Mouse (Mus musculus): ENCODE measurements around the gene Fam178b.

Gene Fam178b

GRCm38 (mm10) chr1:36582211-36582610 is 100.8 kb downstream of the Fam178b start:
- DNase-seq = no peak

DNA sequence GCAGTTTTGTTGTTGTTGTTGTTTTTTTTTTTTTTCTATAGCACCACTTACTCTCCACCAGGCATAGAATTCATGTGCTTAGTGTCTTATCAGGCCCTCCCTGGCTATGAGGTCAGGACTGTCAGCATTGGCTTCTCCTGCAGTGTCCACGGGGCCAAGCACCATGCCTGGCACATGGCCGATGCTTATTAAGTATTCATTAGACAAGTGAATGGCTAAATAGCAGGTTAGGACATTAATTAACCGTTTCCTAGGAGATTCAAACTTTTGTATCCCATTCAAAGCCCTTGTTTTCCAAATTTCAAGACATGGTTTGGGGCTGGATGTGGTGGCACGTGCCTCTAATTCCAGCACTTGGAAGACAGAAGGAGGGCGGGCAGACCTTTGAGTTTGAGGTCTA is 101.7 kb downstream of the Fam178b start:
- DNase-seq = no peak

- DNase-seq = peak; percentile 50
These were observed 102.4 kb downstream of the Fam178b start for GRCm38 (mm10) chr1:36580384-36581207.

GRCm38 (mm10) chr1:36579974-36580383 is 103.0 kb downstream of the Fam178b start:
- no peak for DNase-seq

DNA sequence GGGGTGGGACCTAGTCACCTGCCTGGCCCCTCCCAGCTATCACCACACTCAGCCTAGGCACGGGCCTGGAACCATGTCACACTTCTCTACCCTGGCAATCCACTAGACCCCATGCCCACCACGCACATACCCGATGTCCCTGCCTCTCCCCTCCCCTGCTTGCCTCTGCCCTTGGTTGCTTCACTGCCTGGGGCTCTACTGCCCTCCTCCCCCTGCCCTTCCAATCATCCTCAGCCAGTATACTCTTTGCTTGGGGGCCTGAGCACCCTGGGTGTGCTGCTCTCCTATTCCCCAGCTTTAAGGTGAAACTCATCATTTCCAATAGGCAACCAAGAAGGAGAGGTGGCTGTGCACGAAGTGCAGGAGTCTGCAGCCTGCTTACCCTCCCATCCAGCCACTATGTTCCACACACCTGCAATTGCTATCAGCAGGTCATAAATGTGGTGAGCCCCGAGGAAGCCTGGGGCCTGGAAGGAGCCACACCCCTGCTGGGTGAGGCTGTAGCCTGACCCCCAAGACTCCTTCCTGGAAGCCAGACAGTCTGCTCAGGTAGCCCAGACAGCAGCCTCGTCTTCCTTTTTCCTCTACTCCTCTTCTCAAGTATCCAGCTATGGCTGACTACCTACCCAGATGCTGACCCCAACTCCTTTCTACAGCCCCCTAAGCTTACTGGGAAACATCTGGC is 105.8 kb downstream of the Fam178b start:
- DNase-seq = no peak

DNA sequence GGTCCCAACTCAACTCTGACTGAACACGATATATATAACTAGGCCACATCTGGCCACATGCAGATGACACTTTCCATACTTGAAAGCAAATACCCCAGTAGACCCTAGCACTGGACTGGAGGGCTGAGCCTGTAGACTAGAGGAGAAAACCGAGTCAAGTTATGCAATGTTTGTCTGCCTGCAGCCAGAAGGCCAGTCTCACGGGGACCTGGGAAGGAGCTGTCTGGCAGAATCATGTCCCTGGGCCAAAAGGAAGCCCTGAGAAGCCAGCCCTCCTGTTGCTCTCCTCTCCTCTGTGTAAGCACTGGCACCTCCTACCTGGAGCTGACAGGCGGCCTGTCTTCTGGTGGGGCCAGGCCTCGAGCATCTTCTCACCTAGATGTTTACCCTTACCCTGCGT is 107.6 kb downstream of the Fam178b start:
- no peak for DNase-seq

GRCm38 (mm10) chr1:36574196-36574955 is 108.6 kb downstream of the Fam178b start:
- DNase-seq = no peak

DNA sequence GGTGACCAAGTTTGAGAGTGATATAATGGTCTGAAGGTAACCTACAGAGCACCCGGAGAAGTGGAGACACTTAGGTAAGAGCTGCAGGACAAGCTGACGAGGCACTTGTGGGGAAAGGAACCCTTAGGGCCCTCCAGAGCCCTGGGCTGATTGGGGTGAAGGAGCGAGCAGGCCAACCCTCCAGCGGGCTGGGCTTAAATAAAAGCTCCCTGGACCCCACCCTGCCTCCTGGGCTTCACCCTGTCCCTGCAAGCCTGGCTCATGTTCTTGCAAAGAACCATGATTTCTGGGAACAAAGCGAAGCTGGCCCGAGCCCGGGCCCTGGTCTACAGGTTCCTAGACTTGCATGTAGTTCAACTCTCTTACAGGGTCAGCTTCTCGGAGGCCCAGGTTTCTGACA is 109.5 kb downstream of the Fam178b start:
- DNase-seq = no peak

DNA sequence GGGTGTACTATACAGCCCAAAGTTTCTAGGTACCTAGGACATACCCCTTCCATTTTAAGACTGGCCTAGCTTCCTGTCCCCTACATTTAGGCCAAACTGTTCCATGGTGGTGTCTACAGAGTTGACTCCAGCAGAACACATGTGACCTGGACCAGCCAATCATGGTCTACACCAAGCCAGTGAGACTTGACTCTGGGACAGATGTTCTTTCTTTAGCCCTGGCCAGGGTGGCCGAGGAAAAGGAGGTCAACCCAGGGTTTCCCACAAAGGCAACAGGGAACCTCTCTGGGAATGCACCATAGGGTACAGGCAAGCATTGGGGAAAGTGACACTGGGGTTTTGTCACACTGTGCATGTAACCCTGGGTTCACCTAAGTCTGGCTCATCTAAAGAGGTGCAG is 110.3 kb downstream of the Fam178b start:
- no peak for DNase-seq

GRCm38 (mm10) chr1:36572140-36572700 is 110.8 kb downstream of the Fam178b start:
- no peak for DNase-seq

GRCm38 (mm10) chr1:36571627-36572026 is 111.4 kb downstream of the Fam178b start:
- no peak for DNase-seq

- no peak for DNase-seq
These were observed 112.7 kb downstream of the Fam178b start for GRCm38 (mm10) chr1:36570320-36570719.

- DNase-seq = no peak
These were observed 113.2 kb downstream of the Fam178b start for GRCm38 (mm10) chr1:36569694-36570276.

DNA sequence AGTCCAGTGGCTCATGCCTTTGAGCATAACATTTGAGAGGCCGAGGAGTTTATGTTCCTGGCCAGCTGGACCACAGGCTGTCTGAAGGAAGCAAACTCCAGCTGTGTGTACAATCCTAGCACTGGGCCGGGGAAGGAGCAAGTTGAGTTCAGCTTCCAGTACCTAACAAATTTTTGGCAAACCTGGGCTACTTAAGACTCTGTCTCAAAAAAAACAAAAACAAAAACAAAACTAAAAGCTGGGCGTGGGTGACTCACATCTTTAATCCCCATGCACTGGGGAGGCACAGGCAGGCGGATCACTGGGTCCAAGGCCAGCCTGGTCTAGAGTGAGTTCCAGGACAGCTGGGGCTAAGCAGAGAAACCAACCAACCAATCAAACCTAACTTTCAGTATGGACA is 114.2 kb downstream of the Fam178b start:
- no peak for DNase-seq

GRCm38 (mm10) chr1:36567818-36568603 is 115.0 kb downstream of the Fam178b start:
- no peak for DNase-seq

DNA sequence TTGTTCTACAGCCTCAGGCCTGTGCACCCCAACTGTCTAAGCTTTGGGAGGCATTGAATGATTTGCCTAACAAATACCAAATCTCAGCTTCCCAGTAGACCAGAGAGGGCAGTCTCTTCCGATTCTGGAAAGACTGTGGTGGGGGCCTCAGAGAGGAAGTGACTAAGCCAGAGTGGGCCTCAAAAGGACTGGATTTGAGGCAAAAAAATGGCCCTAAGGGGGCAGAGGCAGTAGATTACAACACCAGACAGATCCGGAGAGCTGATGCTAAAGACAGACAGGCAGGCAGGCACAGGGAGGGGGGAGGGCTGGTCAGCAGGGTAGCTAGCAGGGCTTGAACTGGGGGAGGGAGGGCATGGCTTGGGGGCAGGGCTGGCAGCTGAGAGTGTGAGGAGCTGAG is 116.6 kb downstream of the Fam178b start:
- DNase-seq = no peak

DNA sequence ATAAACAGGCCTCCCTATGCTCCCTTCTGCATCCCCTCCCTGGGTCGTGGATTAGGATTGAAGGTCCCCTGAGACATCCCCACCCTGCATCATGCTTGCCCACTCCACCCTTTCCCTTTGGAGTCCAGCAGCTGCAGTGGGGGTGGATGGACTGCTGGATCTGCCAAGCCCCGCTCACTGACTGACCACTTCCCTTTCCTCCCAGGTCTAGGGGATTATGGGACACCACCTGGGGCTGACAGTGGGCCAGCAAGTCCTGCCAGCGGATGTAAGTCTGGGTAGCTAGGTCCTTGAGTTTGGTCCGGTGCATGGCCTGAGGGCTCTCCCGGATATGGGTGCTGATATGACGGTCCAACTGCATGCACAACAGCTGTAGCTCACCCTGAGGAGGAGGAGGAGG is 118.9 kb downstream of the Fam178b start:
- DNase-seq = no peak

DNA sequence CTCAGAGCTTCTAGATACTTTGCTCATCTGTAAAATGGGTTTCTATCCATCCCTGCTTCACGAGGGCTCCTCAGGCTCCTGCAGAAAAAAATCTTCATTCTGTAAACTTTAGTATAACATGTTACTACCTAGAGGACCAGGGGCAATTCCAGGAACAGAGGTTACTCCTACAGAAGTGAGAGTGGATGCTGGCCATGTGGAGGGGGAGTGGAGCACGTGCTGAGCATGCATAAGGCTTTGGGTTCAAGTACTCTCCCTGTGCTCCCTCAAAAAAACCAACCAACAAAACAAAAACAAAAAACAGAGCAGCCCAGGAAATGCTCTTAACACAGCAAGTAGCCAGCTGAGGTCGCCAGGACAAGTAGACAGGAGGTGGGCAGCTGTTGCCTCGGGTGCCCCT is 119.4 kb downstream of the Fam178b start:
- DNase-seq = no peak

GRCm38 (mm10) chr1:36563197-36563596 is 119.8 kb downstream of the Fam178b start:
- DNase-seq = no peak

DNA sequence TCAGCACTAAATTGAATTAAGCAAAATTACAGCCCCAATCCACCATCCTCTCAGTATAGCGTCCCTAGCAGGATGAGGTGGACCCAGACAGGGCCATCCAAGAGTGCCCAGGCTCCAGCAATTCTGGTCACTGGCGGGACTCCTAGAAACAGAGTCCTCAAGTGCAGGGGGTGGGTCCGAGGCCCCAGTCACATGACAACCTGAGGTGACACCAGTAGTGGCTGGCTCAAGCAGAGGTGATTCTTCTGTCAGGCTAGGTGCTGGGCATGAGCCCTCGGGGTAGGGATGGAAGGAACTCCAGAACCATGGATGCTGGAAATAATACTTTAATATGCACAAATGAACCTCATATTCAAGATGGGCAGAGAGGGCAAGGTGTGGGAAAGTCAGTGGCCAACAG is 120.6 kb downstream of the Fam178b start:
- no peak for DNase-seq

DNA sequence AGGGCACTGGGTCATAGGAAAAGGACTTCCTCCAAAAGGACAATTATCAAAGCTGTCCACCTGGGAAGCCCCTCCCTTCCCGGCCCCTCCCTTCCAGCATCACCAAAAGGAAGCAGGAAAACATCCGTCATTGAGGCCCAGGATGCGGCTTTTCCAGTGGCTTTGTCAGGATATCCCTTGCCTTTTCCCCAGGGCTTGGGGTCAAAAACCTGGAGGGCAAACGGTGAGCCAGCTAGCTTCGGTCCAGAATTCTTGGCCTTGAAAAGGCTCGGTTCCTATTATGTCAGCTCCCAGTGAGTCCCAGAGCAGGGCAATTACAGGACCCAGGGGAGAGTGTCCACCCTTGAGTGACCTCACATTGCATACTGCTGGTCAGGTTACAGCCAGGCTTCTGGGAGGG is 122.1 kb downstream of the Fam178b start:
- no peak for DNase-seq

DNA sequence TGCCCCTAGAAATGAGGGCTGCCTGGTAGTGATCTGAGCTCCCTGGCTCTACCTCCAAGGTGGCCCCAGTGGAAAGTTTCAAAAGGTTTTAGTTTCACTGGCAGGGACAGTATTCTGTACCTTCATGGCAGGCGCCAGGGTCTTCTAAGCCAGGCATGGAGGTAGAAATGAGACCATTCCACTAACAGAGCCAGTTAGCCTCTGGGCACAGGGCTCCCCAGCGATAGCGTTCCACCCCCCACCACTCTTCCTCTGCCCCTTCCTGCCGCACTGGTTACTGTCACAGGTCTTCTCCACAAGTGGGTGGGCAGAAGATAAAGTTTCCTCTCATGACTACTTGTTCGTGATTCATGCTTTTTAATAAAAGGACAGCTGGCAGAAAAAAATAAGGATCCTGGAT is 123.1 kb downstream of the Fam178b start:
- no peak for DNase-seq
